Mouse (Mus musculus) cerebellum, adult 8-10 months (tissue): ENCODE measurements around the gene Osgin1.

Source experiments
- DNase-seq: peaks from one replicate; pipeline ENCODE4 v3.0.0; 2022

Osgin1 gene

DNA sequence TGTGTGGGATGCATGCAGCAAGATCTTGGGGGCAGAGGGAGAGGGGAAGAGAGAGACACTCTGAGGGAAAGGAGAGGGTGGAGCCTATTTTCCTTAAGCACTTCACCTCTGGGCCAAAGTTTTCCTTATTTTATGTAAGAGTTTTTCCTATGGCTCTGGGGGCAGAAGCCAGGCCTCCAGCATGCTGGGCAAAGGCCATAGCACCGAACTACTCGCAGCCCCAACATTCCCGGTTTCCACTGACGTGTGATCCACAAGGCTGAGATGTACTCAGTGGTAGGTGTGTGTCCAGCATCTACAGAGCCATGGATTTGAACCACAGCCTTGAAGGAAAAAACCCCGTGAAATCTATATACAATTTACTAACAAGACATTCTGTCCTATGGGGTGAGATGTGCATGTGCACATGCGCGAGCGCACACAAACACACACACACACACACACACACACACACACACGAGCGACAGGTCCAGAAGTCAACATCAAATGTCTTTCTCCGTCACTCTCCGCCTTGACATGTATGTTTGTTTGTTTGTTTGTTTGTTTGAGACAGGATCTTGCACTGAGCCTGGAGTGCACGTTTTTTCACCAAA, at the start of gene Osgin1:
TSS of gene Osgin1 (plus strand) at position 543 of the 593 bp plus-strand sequence.
- DNase-seq: no peak

DNA sequence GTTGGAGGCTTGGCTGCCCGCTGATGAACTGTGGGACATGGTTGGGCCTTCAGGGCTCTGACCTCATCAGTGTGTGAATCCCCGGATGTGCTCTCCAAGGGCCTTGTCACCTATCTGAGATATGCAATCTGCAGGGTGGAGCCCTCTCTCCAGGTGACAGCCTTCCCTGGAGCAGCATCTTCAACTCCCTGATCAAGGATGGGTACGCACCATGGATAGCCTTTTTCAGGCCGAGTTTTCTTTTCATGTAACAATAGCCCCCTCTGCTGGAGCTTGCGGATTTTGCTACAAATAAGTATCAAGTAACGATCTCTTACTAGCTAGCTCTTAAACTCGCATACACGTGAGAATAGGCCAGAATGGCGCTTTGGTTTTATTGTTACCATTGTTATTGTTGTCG, 49.4 kb upstream of the Osgin1 start:
- peak; percentile 66 for DNase-seq

DNA sequence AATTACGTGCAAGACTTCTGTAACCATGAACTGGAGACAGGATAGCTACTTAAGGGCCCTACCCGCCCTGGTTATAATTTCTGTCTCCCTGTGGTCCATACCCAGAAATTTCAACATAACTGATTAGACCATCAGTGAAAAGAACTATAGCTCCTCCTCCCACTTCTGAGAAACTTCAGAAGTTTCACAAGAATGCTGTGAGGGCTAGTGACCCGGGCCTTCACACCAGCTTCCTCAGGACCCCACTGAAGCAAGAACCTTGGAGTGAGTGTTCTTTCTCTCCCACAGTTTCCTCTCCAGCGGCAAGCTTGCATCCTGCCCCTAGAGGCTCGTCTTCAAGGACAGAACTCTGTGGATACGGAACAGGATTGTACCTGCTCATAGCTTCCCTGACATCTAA, 48.1 kb upstream of the Osgin1 start:
- DNase-seq: no peak

DNA sequence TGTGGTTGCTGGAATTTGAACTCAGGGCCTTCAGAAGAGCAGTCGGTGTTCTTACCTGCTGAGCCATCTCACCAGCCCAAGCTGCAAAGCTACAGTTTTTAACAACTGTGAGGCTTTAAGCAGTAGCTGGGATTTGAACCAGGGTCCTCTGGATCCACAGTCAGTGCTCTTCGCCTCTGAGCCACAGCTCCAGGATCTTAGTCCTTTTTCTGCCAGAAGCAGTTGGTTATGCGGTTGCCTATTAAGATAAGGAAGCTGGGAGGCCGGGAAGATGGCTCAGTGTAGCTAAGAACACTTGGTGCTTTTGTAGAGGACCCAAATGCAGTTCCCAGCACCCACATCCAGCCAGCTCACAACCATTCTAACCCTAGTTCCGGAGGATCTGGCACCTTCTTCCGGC, 46.9 kb upstream of the Osgin1 start:
- no peak for DNase-seq

DNA sequence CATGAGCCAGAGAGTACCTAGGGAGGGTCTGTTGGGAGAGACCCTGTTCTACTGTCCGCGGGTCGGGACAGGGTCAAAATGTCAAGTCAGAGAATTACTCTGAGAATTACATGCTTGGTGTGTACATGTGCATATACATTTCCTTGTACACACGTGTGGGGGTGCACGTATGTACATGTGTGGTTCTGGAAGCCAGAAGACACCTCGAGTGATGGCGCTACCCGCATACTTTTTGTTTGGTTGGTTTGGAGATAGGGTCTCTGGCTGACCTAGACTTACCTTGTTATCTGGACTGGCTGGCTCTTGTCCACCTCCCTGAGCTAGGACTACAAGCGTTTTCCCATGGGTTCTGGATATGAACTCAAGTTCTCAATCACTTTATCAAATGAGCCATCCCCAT, 39.8 kb upstream of the Osgin1 start:
- DNase-seq: no peak

DNA sequence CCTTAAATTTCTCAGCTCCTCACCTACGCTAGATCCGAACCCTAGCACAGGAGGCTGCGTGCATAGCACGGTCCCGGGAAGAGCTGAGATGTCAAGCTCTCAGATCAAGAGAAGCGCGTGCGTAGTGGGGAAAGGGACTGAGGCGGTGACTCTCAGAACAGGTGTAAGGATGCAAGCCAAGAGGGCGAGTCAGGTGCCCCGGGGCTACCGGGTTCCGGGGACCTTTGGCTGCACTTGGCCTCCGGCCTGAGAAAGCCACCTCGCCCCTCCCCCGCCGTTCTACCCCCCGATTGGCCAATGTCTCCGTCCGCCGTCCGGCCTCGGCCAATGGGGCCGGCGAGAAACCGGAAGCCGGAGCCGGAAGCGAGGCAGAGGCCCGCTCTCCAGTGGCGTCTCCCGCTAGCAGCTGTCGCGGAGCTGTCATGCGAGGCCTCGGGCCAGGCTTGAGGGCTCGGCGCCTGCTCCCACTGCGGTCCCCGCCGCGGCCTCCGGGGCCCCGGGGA, 39.3 kb upstream of the Osgin1 start, which contains the start of gene Mlycd:
TSS of gene Mlycd (plus strand) at position 355 of the 503 bp plus-strand sequence.
- peak; percentile 92 for DNase-seq

DNA sequence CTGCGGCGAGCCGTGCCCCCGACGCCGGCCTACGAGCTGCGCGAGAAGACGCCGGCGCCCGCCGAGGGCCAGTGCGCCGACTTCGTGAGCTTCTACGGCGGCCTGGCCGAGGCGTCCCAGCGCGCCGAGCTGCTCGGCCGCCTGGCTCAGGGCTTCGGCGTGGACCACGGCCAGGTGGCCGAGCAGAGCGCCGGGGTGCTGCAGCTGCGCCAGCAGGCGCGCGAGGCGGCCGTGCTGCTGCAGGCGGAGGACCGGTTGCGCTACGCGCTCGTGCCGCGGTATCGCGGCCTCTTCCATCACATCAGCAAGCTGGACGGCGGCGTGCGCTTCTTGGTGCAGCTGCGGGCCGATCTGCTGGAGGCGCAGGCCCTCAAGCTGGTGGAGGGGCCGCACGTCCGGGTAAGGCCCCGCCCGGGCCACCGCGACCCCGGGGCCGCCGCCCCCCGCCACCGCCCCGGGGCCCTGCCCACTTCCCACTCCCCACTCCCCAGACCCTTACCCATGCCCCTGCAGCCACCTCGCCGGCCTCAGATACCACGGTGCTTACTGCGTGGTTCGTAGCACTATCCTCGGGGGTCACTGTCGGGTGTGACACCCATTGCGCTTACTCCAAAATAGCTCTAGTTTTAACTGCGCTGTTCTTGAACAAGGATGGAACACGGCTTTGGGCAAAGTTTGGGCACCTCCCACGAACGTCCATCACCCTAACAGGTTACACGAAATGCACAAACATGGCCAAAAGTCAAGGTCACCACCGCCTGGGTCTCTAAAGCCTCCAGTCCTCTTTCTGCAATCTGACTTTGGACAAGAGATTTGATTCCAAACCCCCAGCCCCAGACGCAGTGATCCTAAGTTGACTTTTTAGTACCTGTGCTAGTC, 38.6 kb upstream of the Osgin1 start:
- DNase-seq: no peak

DNA sequence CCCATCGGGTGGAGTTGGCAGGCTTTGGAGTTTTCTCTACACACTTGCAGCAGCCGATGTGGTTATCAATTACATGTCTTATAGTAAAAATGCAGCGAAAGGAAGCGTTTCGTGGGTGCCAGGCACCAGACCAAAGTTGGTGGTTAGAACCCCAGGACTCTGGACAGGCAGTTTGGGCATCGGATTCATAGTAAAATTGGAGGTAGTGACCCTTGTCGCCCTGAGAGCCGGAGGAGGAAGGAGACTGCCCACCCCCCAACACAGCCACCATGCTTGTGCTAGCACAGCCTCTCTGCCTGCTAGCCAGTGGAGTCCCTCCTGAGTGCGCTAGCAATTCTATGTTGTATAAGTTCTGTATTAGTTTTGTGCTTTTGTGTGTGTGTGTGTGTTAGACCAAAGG, 35.4 kb upstream of the Osgin1 start:
- DNase-seq: no peak

DNA sequence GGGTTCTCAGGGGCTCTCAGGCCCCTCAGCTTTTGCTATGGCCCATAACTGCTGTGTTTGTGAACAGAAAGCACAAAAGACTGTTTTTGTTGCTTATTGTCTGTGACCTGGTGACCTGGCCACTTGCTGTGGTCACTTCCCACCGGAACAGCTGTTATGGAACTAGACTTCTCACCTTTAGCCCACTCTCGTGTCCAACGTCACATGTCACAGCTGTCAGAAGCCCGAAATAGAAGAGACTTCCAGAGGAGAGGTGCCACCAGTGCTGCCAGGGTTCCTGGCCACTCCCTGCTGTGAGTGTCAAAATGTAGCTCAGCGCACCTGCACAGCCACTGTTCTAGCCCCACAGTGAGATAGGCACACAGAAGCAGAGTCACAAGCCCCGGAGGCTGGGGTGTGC, 34.7 kb upstream of the Osgin1 start:
- DNase-seq: no peak

DNA sequence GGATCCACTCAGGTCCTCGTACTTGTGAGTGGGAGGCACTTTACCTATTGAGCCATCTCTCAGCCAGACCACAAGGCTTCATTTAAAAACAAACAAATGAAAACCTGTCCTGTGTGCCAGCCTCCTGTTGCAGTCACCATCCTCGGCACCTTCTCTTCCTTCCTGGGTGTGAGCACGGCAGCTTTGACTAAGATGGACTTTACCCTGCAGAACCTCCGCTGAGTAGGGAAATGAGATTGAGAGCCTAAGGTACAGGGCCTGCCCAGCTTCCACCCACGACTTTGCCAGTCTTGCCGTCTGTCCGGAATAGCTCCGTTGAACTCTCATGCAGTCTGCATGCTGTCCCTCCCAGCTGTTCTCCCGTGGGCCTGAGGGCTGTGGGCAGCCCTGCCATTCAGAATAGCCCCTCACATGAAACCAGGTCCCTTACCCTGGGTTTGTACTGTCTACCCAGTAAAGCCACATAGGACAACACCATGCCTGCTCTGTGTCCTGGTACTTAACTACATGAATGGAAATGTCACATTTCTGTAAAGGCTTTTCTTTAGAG, 33.7 kb upstream of the Osgin1 start:
- DNase-seq: no peak

DNA sequence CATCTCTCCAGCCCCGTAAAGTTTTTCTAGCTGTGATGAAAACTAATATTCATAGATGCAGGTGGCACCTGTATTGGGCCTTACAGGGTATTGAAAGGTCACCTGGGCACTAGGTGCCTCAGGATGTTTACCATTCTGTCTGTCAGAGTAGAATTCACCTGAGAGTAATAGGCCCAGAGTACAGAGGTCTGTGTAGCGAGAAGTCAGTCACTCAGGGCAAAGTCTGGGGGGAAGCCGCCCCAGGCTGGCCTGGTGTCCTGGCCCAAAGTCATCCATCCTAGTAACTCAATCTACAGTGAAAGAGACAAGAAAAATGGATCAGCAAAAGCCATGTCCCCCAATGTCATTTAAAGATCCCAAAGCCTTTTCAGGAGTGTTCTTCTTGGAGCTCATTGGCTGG, 33.0 kb upstream of the Osgin1 start:
- no peak for DNase-seq

DNA sequence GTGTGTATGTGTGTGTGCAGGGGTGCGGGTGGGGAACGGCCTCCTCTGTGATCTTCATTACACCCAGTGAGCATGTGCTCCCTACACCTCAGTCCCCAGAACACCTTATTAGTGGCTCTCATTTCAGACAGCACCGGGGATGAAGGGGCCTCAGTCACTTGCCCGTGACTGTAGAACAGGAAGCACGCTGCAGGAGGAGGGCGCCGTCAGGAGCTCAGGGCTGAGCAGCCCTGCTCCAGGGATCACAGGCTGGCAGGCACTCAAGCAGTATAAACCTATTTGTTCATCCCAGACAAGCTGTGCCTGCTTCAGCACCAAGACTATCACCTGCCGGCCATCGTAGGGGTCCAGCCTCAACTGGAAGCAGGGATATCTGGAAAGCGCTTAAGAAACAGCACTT, 30.0 kb upstream of the Osgin1 start:
- DNase-seq: no peak

DNA sequence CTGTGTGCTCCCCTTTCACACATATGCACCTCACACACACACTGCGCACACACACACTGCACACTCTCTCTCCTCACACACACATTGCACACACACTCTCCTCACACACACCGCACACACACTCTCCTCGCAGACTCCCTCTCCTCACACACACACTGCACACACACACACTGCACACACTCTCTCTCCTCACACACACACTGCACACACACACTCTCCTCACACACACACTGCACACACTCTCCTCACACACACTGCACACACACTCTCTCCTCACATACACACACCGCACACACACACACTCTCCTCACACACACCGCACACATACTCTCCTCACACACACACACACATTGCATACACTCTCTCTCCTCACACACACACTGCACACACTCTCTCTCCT, 29.3 kb upstream of the Osgin1 start:
- no peak for DNase-seq

DNA sequence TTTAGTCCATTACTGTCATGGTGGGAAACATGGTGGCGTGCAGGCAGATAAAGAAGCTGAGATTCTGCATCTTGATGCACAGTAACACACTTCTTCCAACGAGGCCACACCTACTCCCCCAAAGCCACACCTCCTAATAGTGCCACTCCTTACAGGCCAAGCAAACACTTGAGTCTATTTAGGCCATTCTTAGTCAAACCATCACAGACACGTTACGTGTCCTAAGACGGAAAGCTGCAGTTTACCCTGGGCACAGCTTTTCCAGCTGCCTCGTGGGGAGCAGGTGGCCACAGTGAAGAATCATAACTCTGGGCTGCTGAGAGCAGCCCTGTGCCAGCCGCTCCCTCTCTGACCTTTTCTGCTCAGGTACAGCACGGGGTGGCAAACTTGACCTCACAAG, 25.6 kb upstream of the Osgin1 start:
- no peak for DNase-seq

DNA sequence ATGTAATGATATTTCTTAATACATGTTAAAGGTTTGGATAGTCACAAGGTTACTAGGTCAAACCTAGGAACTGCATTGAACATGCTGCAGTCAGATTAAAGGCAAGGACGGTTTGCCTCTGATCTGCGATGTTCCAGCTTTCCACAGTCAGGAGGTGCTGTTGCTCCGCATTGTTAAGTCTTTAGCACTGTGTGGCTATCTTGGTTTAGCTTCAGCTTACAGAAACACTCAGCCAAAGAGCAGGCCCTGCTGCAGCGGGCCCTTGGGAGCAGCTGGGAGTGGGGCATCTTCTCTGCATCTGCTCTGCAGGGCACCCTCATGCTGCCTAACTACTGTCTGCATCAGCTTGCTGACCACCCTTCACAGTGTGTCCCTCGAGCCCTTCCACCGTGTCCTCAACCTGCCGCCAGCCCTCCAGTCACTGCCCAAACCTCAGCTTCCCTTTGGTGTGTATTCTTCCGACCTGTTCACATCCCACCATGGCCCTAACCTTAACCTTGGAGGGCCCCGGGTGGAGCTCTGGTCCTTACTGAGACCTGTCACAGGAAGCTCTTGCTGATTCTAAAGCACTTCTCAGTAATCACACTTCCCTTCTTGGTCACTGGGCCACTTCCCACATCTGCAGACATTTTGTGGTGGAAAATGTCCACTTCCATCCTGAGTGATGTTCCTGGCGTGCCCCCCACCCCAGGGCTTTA, 21.7 kb upstream of the Osgin1 start:
- DNase-seq: no peak

DNA sequence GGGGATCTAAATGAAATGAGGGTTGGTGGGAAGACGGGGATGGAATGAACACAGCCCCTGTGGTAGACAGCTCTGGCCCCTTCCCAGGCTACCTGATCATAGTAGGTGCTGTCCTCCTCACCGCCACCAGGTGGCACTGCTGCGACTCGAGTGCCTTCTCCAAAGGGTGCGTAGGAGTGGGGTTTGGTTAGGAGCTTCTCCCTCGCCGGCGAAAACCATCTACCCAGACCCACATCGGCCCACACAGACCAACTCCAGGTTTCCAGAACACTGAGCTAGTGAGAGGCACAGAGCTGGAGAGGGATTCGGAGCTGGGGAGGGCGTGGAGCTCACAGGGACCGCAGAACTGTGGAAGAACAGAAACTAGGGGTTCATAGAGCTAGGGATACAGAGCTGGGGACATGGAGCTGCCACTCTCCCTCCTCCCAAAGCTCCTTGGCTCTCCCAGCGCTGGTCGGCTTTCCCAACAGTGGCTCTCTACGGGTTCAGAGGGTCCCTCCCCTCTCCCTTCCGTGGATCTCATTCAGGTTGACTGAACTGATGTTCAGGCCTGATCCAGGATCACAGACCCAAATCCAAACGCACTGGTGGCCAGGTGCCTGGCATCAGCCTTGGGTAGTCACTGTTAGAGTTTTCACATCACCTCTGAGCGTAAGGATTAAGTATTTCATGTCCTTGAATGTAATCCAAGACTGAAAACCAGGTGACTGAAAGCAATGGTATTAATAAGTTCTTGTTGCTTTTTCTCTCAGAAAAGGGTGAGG, 21.0 kb upstream of the Osgin1 start:
- peak; percentile 73 for DNase-seq

DNA sequence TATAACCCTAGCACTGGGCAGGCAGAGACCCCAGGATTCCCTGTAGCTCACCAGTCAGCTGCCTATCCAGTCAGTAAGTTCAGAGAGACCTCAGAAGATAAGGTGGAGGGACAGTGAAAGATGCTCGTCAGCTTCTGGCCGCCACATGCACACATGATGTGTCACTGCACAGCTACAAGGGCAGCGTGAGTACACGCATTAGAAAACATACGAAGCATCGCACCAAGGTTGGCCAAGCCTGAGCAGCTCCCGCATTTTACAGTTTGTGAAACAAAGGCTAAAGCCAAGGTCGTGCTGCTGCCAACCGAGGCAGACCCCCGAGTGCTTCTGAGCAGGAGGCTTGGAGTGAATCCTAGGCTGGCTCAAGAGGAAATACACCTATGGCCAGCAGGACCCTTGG, 20.3 kb upstream of the Osgin1 start:
- no peak for DNase-seq

DNA sequence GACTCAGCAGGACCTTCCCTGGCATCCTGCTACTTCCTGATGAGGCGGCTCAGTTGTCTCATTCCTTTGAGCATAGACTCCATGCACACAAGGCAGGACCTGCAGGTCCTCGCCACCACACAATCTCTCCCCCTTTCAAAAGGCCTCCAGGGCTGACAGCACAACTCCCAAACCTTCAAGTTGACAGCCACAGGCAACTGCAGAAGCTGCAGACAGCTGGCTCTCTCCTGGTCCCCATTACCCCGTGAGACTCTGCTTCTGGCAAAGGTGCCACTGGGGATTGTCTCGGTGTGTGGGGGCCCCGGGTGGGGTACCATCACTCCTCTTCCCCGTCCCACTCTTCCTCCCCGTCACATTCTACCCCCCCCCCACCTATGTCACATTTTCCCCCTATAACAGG, 13.6 kb upstream of the Osgin1 start:
- DNase-seq: no peak

DNA sequence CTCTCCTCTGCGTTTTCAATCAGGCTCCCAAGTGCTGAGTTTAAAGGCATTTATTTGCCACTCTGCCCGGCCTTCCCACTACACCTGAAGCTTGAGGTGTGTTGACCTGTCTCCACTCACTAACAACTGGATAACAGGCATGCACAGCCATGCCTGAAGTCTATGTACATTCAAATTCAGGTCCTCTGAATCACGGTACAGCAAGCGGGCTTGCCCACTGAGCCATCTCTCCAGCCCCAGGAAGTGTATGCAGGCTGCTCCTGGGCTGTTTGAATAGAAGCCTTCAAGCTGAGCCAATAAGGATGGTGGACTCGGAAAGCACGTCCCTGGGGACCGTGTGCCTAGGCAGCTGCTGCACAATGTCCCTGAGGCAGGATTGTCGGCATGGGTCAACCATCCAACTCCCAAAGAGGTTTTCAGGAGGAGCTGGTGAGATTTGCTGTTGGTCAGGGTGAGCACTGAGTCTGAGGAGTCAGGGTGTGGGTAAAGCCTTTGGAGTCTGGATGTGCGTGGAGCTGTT, 12.3 kb upstream of the Osgin1 start:
- no peak for DNase-seq

DNA sequence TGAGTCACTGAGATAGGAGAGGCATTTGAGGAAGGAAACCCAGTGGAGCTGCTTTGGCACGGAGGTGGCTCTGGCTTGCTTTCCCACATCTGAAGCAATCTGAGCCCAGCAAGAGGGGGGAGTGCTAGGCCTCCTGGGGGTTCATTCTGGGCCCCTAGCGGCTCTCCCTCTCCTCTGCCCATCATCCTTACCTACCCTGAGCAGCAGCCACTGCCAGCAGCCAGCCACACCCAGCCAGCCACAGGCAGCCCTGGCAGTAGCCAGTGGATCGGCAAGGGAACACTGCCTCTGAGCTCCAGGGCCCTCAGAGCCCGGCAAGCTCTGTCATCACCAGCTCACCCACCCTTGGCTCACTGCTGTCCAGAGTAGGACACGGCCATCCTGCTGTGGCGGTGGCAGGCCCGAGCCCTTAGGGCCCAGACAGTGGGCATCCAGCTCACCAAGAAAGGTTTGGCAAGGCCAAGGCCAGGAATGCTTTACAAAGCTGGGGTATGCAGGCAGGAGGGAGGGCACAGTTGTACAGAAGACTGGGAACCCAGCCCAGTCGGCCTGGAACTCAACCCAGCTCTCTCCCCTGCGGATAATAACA, 11.7 kb upstream of the Osgin1 start:
- no peak for DNase-seq

DNA sequence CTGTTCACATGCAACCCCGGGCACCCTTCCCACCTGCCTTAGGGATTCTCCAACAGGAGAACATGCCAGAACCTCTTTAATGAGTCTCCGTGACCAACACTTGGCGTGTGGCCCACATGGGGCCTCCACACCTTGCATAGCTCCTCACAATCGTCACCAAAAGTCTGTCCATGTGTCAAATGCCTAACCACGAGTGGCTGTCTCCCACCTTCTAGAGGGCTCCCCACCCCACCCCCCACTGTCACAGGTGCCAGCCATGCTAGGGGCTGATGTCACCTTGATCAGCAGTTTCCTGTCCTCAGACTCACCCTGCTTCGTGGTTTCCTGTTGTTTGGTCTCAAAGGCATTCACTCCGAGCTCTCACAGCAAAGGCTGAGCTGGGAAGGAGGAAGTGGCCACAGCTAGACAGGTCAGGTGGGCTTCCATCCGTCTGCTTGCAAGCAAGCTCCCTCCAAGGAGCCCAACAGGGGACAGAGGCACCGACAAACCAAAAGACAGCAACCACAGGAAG, 10.2 kb upstream of the Osgin1 start:
- no peak for DNase-seq
